Mouse (Mus musculus) neural tube, embryonic 12.5 days (tissue): ENCODE results near the gene Gm43552. TPM values are rescaled to one million over a fixed set of nuclear protein-coding genes. Genes with fewer than 3 reads are reported as not detected.

ENCODE experiments used
- ATAC-seq: fragments of 200-750 bp; cut with Nextera tagmentation; 2 replicates; pipeline ENCODE4 v1.8.0; 2017; ENCODE audit warnings: low read depth, mild to moderate bottlenecking, moderate TSS enrichment, moderate library complexity; ENCODE audit not compliant: low FRiP score
- H3K27ac ChIP-seq: fragments of 300-500 bp; sonication (generic); 2 replicates; pipeline ENCODE4 v1.5.1; 2016
- H3K27me3 ChIP-seq: fragments of 300-500 bp; sonication (generic); replicated peaks from 2 replicates; pipeline ENCODE4 v1.6.1; 2016; ENCODE audit warnings: mild to moderate bottlenecking
- H3K36me3 ChIP-seq: fragments of 300-500 bp; sonication (generic); 2 replicates; pipeline ENCODE4 v1.6.1; 2016; ENCODE audit warnings: mild to moderate bottlenecking
- H3K4me1 ChIP-seq: fragments of 300-500 bp; sonication (generic); 2 replicates; pipeline ENCODE4 v1.6.1; 2016
- H3K4me2 ChIP-seq: fragments of 300-500 bp; sonication (generic); replicated peaks from 2 replicates; pipeline ENCODE4 v1.6.1; 2016; ENCODE audit warnings: mild to moderate bottlenecking
- H3K4me3 ChIP-seq: fragments of 300-500 bp; sonication (generic); 2 replicates; pipeline ENCODE4 v1.5.1; 2016
- H3K9ac ChIP-seq: fragments of 300-500 bp; sonication (generic); 2 replicates; pipeline ENCODE4 v1.6.1; 2016; ENCODE audit warnings: mild to moderate bottlenecking
- H3K9me3 ChIP-seq: fragments of 300-500 bp; sonication (generic); 2 replicates; pipeline ENCODE4 v1.6.1; 2016; ENCODE audit warnings: mild to moderate bottlenecking
- WGBS: fragments of 180-500 bp; shearing (Covaris S2); methylation state at CpG from one replicate; pipeline ENCODE4 v1.1.7; 2016; 5-methylcytosine and 5-hydroxymethylcytosine counted together
- polyA plus RNA-seq: library from polyadenylated mRNA; unstranded; fragments of >200 nt; fragmentation: Nextera tagmentation; extraction: Ambion mirVana; gene quantifications from 2 replicates; pipeline ENCODE4 v1.2.1, GENCODE M21; 2016

Gm43552 gene
- polyA plus RNA-seq, 1 experiment from 2014 or later, result not detected

- WGBS, result under 1% methylated on average over 83 of the region's 83 CpGs
- Histone ChIP-seq H3K27ac (peak within 1 kb of the TSS; percentile 67; the same call in 1 of the 2 replicates), H3K4me2 (peak within 1 kb of the TSS; percentile 87), H3K27me3 (no peaks in the 10 kb centered on the region), H3K4me3 (peak within 1 kb of the TSS; percentile 89), H3K9ac (peak within 1 kb of the TSS; percentile 97), H3K4me1 (peaks cover 12% of the 10 kb centered on the region), H3K36me3 (peaks cover 37% of the 10 kb centered on the region), H3K9me3 (no peaks in the 10 kb centered on the region)
- peak; percentile 97 for ATAC-seq
These were observed 101.7 kb downstream of the Gm43552 start, which contains the start of the genes Rpl9 and Lias for GRCm38 (mm10) chr5:65390648-65391644. TSS of gene Rpl9 (minus strand) at chr5:65391444. TSS of gene Lias (plus strand) at chr5:65391497.

GRCm38 (mm10) chr5:65387008-65387867 is 105.4 kb downstream of the Gm43552 start:
- H3K9ac ChIP-seq, result no peak overlapping the region
- no peak overlapping the region for H3K27ac ChIP-seq
- WGBS, result 78% methylated on average over 6 of the region's 6 CpGs
- ATAC-seq, result no peak
- H3K4me1 ChIP-seq, result peaks cover 12% of the 10 kb centered on the region
- H3K27me3 ChIP-seq, result no peaks in the 10 kb centered on the region
- H3K36me3 ChIP-seq, result peaks cover 42% of the 10 kb centered on the region
- H3K4me2 ChIP-seq, result no peak overlapping the region
- H3K9me3 ChIP-seq, result no peaks in the 10 kb centered on the region
- no peak overlapping the region for H3K4me3 ChIP-seq

GRCm38 (mm10) chr5:65385704-65386103 is 106.9 kb downstream of the Gm43552 start:
- WGBS, result 82% methylated on average over 2 of the region's 2 CpGs
- Histone ChIP-seq H3K9ac (no peak overlapping the region), H3K4me3 (no peak overlapping the region), H3K4me2 (no peak overlapping the region), H3K9me3 (no peaks in the 10 kb centered on the region), H3K27ac (no peak overlapping the region), H3K4me1 (peaks cover 12% of the 10 kb centered on the region), H3K36me3 (peaks cover 42% of the 10 kb centered on the region), H3K27me3 (no peaks in the 10 kb centered on the region)
- ATAC-seq, result no peak

Other genes starting within 250 kb of the Gm43552 start
- 51.5 and 55.2 TPM in 2 replicates for gene Rfc1, start 157.2 kb downstream of the Gm43552 start, polyA plus RNA-seq
- gene Klb, start 144.5 kb downstream of the Gm43552 start, polyA plus RNA-seq, result 0.09 TPM in 1 of 2 replicates, not detected in the other
- gene Rpl9, start 101.4 kb downstream of the Gm43552 start, polyA plus RNA-seq, result 677 and 706 TPM in 2 replicates
- 61.6 and 63.0 TPM in 2 replicates for gene Lias, start 101.3 kb downstream of the Gm43552 start, polyA plus RNA-seq
- gene Ugdh, start 56.9 kb downstream of the Gm43552 start, polyA plus RNA-seq, result 69.9 and 70.3 TPM in 2 replicates
- 148 and 154 TPM in 2 replicates for gene Smim14, start 44.4 kb upstream of the Gm43552 start, polyA plus RNA-seq
- gene Ube2k, start 44.4 kb upstream of the Gm43552 start, polyA plus RNA-seq, result 181 and 188 TPM in 2 replicates
- 90.3 and 95.5 TPM in 2 replicates for gene Pds5a, start 205.4 kb upstream of the Gm43552 start, polyA plus RNA-seq